Mouse (Mus musculus): ENCODE results near the gene Stau1.

DNA sequence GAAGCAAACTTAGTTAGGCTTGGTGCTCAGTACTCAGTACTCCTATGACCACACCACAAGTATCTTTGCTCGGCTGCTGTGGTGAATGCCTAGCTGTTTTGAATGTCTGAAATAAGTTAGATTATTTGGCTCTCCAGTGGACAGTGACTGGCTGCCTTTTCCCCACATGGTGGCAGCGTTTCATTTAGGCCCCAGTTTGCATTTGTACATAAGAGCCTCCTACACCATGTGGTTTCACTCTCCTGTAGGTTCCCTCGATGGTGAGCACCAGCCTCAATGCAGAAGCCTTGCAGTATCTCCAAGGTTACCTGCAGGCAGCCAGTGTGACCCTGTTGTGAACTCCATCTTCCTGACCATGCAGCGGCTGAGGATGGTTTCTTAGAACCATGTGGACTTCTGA is 50.6 kb downstream of the Stau1 start:
- TF ChIP-seq CTCF (conservative IDR thresholded peaks at IDR 0.05; ENCODE audit: low read length), result no peak
- no peak for TF ChIP-seq NANOG (IDR thresholded peaks at IDR 0.05; ENCODE audit: borderline replicate concordance, low read length)

Measured in E14TG2a.4 (cell line).